Mouse (Mus musculus) neural tube, embryonic 14.5 days (tissue): ENCODE measurements around the gene Raet1e. TPM values are rescaled to one million over a fixed set of nuclear protein-coding genes. Genes with fewer than 3 reads are reported as not detected.
"Not testable (repeated sequence)": the region's sequence is repeated elsewhere in the genome, so short reads cannot be mapped to it uniquely, and the experiment has no call there.

Experiments
- ATAC-seq: fragments of 200-750 bp; cut with Nextera tagmentation; 2 replicates; pipeline ENCODE4 v1.8.0; 2017; ENCODE audit warnings: low read depth, mild to moderate bottlenecking, moderate TSS enrichment, moderate library complexity
- H3K27ac ChIP-seq: fragments of 300-500 bp; sonication (generic); 2 replicates; pipeline ENCODE4 v1.5.1; 2014; ENCODE audit warnings: low read depth, mild to moderate bottlenecking, control low read depth, low read length, moderate library complexity, mixed read lengths
- H3K27me3 ChIP-seq: fragments of 300-500 bp; sonication (generic); 2 replicates; pipeline ENCODE4 v1.6.1; 2014; ENCODE audit warnings: low read length; ENCODE audit not compliant: control insufficient read depth, insufficient read depth
- H3K36me3 ChIP-seq: fragments of 300-500 bp; sonication (generic); 2 replicates; pipeline ENCODE4 v1.6.1; 2014; ENCODE audit warnings: low read length, mixed read lengths; ENCODE audit not compliant: control insufficient read depth, insufficient read depth
- H3K4me1 ChIP-seq: fragments of 300-500 bp; sonication (generic); 2 replicates; pipeline ENCODE4 v1.6.1; 2014; ENCODE audit warnings: low read length; ENCODE audit not compliant: control insufficient read depth, insufficient read depth
- H3K4me2 ChIP-seq: fragments of 300-500 bp; sonication (generic); 2 replicates; pipeline ENCODE4 v1.6.1; 2014; ENCODE audit warnings: mild to moderate bottlenecking, low read depth, low read length, control low read depth
- H3K4me3 ChIP-seq: fragments of 300-500 bp; sonication (generic); 2 replicates; pipeline ENCODE4 v1.5.1; 2014; ENCODE audit warnings: low read depth, low read length, control low read depth, mixed read lengths
- H3K9ac ChIP-seq: fragments of 300-500 bp; sonication (generic); replicated peaks from 2 replicates; pipeline ENCODE4 v1.6.1; 2014; ENCODE audit warnings: low read depth, mild to moderate bottlenecking, control low read depth, low read length, mixed read lengths
- H3K9me3 ChIP-seq: fragments of 300-500 bp; sonication (generic); 2 replicates; pipeline ENCODE4 v1.6.1; 2016; ENCODE audit warnings: low read length; ENCODE audit not compliant: control insufficient read depth
- WGBS: fragments of 180-500 bp; shearing (Covaris S2); extraction: QIAGEN DNeasy Blood & Tissue Kit; methylation state at CpG from one replicate; pipeline ENCODE4 v1.1.7; 2014; 5-methylcytosine and 5-hydroxymethylcytosine counted together
- polyA plus RNA-seq: library from polyadenylated mRNA; unstranded; fragments of >200 nt; fragmentation: Nextera tagmentation; extraction: Ambion mirVana; gene quantifications from 2 replicates; pipeline ENCODE4 v1.2.1, GENCODE M21; 2014

The Raet1e gene
- polyA plus RNA-seq, 1 experiment from 2014 or later: 0.29 TPM

- not testable (repeated sequence) for H3K9ac ChIP-seq, H3K27ac ChIP-seq, H3K4me3 ChIP-seq, ATAC-seq, H3K36me3 ChIP-seq, H3K4me2 ChIP-seq, H3K9me3 ChIP-seq, H3K4me1 ChIP-seq
- WGBS: under 1% methylated on average over 54 of the region's 55 CpGs
- peaks cover 14% of the 10 kb centered on the region for H3K27me3 ChIP-seq
These were observed 7.1 kb upstream of the Raet1e start for GRCm38 (mm10) chr10:22151056-22151862.

DNA sequence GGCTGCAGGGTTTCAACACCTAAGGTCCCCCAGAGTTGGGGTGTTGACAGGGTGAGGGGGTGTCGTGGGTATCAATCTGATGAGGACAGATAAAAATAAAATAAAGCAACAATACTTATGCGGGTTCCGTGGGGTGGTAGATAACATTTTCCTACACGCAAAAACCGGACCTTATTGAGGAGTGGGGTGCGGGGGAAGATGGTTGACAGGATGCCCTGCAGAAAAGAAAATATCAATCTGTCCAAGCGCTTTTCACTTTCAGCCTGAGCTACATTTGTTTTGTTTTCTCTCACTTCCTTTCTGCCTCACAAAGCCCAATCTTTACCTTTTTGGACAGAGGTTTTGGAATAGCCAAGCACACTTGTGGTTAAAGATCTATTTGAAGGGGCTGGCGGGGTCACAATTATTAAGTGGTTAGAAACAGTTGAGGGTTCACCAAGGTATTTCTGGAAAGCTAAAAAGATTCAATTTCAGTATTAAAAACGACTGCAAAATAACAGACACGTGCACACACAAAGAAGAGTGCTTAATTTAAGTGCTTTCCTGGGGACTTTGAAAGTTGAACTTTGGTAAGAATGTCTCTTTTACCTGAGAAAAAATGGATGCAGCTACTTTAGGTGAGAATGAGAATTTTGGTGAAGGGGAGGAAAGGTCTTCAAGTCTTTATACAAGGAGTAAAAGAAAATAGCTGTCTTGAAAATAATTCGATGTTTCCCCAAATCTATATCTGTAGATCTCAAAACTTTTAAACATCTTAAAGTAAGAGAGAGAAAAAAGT, 6.3 kb upstream of the Raet1e start:
- peaks cover 22% of the 10 kb centered on the region for H3K27me3 ChIP-seq
- not testable (repeated sequence) for H3K4me1 ChIP-seq, H3K4me3 ChIP-seq, H3K4me2 ChIP-seq, H3K9ac ChIP-seq, H3K27ac ChIP-seq, H3K9me3 ChIP-seq, ATAC-seq, H3K36me3 ChIP-seq
- WGBS: 3% methylated on average over 11 of the region's 11 CpGs

DNA sequence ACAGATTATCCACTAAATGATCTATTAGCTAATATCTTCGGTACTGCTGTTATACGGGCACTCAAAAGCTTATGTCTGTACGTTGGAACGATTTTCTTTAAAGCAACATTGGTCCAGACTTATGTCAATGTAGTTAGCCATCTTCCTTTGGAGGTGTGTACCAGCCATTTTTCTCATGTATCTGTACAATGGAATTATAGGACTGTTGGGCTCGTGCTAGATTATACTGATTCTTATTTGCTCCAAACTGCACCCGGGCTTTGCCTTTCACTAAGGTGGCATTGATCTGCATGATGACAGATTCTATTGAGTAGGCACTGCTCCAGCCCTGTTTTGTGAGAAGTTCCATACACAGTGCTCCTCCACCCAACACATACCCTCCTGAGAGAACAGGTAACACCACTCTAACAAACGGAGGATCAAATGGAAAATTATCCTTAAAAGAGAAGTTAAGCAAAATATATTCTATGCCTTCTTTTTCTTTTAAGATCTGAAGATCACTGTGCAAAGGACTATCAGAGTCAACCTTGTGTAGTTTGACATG, 5.2 kb upstream of the Raet1e start:
- H3K9ac ChIP-seq, H3K36me3 ChIP-seq, H3K4me2 ChIP-seq, H3K4me1 ChIP-seq, H3K9me3 ChIP-seq, H3K27ac ChIP-seq, ATAC-seq, H3K4me3 ChIP-seq: not testable (repeated sequence)
- peaks cover 26% of the 10 kb centered on the region for H3K27me3 ChIP-seq
- 6% methylated on average over 7 of the region's 7 CpGs for WGBS

- under 1% methylated on average over 37 of the region's 38 CpGs for WGBS
- H3K36me3 ChIP-seq, H3K27ac ChIP-seq, H3K4me1 ChIP-seq, H3K9ac ChIP-seq, H3K9me3 ChIP-seq, ATAC-seq: not testable (repeated sequence)
- 0 out of 2 replicates have a peak overlapping the region, but pooled peaks have one; percentile 22 for H3K4me3 ChIP-seq
- peaks cover 28% of the 10 kb centered on the region for H3K27me3 ChIP-seq
- peak overlapping the region; percentile 35; the same call in 1 of the 2 replicates for H3K4me2 ChIP-seq
These were observed 4.2 kb upstream of the Raet1e start for GRCm38 (mm10) chr10:22154127-22154526.

DNA sequence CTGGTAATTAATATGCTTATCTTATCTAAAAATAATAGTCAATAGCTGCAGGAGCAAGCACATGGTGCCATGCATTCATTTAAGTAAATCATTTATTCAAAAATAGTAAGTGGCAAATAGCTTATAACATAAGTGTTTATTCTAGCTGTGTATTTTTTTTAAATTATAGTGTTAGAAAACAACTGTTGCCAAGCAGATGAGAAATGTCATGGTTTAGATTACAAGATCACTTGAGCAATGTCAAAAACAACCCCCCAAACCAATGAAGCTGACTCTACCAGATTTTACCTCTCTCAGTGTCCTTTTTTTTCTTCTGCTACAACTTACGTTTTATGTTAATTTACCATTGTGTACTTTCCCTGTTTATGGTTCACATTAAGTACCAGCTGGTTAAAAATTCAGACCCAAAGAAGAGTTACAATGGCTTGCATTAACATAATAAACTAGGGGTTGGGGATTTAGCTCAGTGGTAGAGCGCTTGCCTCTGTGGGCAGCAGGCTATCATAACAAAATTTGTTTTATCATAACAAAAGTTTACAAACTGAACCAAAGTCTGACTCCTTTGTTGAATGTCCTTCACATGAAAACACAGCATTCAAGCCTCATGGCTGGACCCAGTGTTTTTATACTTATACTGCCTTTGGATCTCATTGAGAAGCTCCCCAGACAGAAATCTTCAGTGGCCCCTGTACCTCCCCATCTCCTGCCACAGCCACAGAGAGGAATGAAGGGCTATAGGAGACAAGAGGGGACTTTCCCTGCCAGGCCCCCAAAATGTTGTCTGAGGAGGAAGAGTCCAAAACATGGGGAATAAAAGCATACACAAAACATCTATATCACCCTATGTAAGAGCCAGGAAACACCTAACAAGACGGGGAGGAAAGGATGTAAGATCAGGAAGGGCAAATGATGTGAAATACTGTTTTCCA, 3.2 kb upstream of the Raet1e start:
- ATAC-seq: no peak
- Histone ChIP-seq H3K4me2 (no peak overlapping the region), H3K9ac (no peak overlapping the region), H3K4me1 (0 out of 2 replicates have a peak, but pooled peaks cover 2% of the 10 kb centered on the region), H3K4me3 (no peak overlapping the region), H3K27me3 (peaks cover 31% of the 10 kb centered on the region), H3K27ac (no peak overlapping the region), H3K36me3 (no peaks in the 10 kb centered on the region), H3K9me3 (no peaks in the 10 kb centered on the region)
- 8% methylated on average over 3 of the region's 3 CpGs for WGBS

GRCm38 (mm10) chr10:22159131-22159561, 777 bp downstream of the Raet1e start:
- no peaks in the 10 kb centered on the region for H3K9me3 ChIP-seq
- WGBS: under 1% methylated on average over 24 of the region's 24 CpGs
- 0 out of 2 replicates have a peak, but pooled peaks cover 2% of the 10 kb centered on the region for H3K4me1 ChIP-seq
- peaks cover 35% of the 10 kb centered on the region for H3K27me3 ChIP-seq
- no peak overlapping the region; the same call in 1 of the 2 replicates for H3K4me2 ChIP-seq
- H3K9ac ChIP-seq: no peak overlapping the region
- H3K36me3 ChIP-seq: no peaks in the 10 kb centered on the region
- peak; percentile 26; the same call in 1 of the 2 replicates for ATAC-seq
- no peak overlapping the region for H3K4me3 ChIP-seq
- no peak overlapping the region for H3K27ac ChIP-seq

- whole genome bisulfite sequencing: 1% methylated on average over 23 of the region's 23 CpGs
- H3K9ac ChIP-seq: no peak overlapping the region
- no peak overlapping the region for H3K4me2 ChIP-seq
- H3K9me3 ChIP-seq: no peaks in the 10 kb centered on the region
- H3K27me3 ChIP-seq: peaks cover 35% of the 10 kb centered on the region
- H3K4me1 ChIP-seq: 0 out of 2 replicates have a peak, but pooled peaks cover 2% of the 10 kb centered on the region
- no peak for ATAC-seq
- H3K27ac ChIP-seq: no peak overlapping the region
- H3K36me3 ChIP-seq: no peaks in the 10 kb centered on the region
- no peak overlapping the region for H3K4me3 ChIP-seq
These were observed 1.3 kb downstream of the Raet1e start for GRCm38 (mm10) chr10:22159581-22160140.

- not testable (repeated sequence) for H3K4me1 ChIP-seq, H3K4me3 ChIP-seq, H3K9ac ChIP-seq, H3K9me3 ChIP-seq, H3K36me3 ChIP-seq, H3K27ac ChIP-seq, H3K4me2 ChIP-seq
- peaks cover 11% of the 10 kb centered on the region for H3K27me3 ChIP-seq
- 11% methylated on average over 9 of the region's 9 CpGs for WGBS
- peak; percentile 38; the same call in 1 of the 2 replicates for ATAC-seq
These were observed 4.9 kb downstream of the Raet1e start for GRCm38 (mm10) chr10:22163279-22163678.
